Mouse (Mus musculus): ENCODE data around the gene Cycs.

DNA sequence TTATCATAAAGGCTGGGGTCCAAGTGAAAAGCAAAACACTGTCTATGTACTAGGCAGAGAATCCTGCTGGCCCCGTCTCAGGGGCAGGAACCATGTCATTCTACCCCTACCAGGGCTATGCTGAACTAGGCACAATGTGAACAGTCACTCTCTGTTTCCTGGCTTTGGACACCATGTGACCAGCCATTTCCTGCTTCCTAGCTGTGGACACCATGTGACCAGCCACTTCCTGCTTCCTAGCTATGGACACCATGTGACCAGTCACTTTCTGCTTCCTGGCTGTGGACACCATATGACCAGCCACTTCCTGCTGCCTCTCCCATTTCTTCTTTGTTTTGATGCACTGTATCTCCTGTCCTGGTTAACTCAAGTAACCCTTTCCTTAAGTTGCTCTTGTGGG lies 23.8 kb downstream of the Cycs start:
- TF ChIP-seq EP300 (IDR thresholded peaks at IDR 0.05; ENCODE audit: low read depth in 1 of 2, low read length in 2 of 2) (no peak), RCOR1 (IDR thresholded peaks at IDR 0.05; ENCODE audit: low read depth, low read length) (no peak)
